Comparison of ENCODE assay signal across 3 mouse cellular contexts in genomic region chr10:22354196-22354574, GRCm38 (mm10). TPM values are rescaled to one million over a fixed set of nuclear protein-coding genes. Genes with fewer than 3 reads are reported as not detected.
"Had no signal": no experiment of that assay in that cellular context is flagged by ENCODE, and none has a peak within 500 bp of the region (broad histone marks: within the 10 kb centered on the region; RNA-seq: fewer than 3 reads in every experiment).

No protein-coding gene starts in this region.

RNA-seq across cellular contexts. Expression of gene Raet1d, which starts 6.2 kb away (rescaled TPM):
- total RNA-seq: layer of hippocampus, adult 18-20 months; layer of hippocampus, postnatal 14 days; left cerebral cortex, postnatal 14 days had no signal
